ENCODE assay signal across 8 mouse cellular contexts in genomic region chr8:85298600-85299433, GRCm38 (mm10). TPM values are rescaled to one million over a fixed set of nuclear protein-coding genes. Genes with fewer than 3 reads are reported as not detected.
DNase-seq lines count a peak whose midpoint lies in the region; ATAC-seq and TF ChIP-seq lines count a peak whose summit lies in the region.

No protein-coding gene starts in this region.

- in situ Hi-C loops in Patski (cut with MboI; ENCODE audit: low pct_unique_long_range_greater_than_20kb) = no loop called here

- DNase-seq in kidney, adult 2 months = peak; percentile 12
- DNase-seq in kidney, postnatal 14 days = no peak
- no peak for DNase-seq in Patski (ENCODE audit: low read depth, low spot score)
- DNase-seq in urinary bladder, postnatal 4 days (ENCODE audit: low spot score in 2 of 2) = no peak

- under 1% methylated on average over 53 of the region's 53 CpGs for WGBS in kidney, adult 2 months
- under 1% methylated on average over 53 of the region's 53 CpGs for WGBS in forebrain, embryonic 13.5 days
- WGBS in intestine, embryonic 16.5 days = under 1% methylated on average over 51 of the region's 53 CpGs
- WGBS in liver, embryonic 16.5 days (ENCODE audit: insufficient replicate concordance) = under 1% methylated on average over 53 of the region's 53 CpGs
- under 1% methylated on average over 53 of the region's 53 CpGs for WGBS in neural tube, embryonic 15.5 days

- TF ChIP-seq POLR2A in kidney, adult 2 months (IDR thresholded peaks at IDR 0.05; ENCODE audit: low read depth, low read length) = no peak

- POLR2A ChIA-PET in Patski (lab: Charles Lee) = interaction anchor here (1.2 kb wide), 1 partner anchor 216 kb away, joined by 3 read pairs; the partner anchor contains the start of gene Man2b1

- H3K27ac ChIP-seq in kidney, adult 2 months (ENCODE audit: insufficient read depth, low read depth, low read length) = peak overlapping the region; percentile 53; the same call in 1 of the 2 replicates
- H3K27ac ChIP-seq in forebrain, embryonic 13.5 days = peak overlapping the region; percentile 98
- H3K27ac ChIP-seq in intestine, embryonic 16.5 days (ENCODE audit: low read length) = peak overlapping the region; percentile 97
- peak overlapping the region; percentile 95 for H3K27ac ChIP-seq in liver, embryonic 16.5 days (ENCODE audit: low read length)
- H3K27ac ChIP-seq in neural tube, embryonic 15.5 days (replicated peaks) = peak overlapping the region; percentile 100

- H3K9me3 ChIP-seq in forebrain, embryonic 13.5 days (replicated peaks) = no peaks in the 10 kb centered on the region
- H3K9me3 ChIP-seq in intestine, embryonic 16.5 days (ENCODE audit: control insufficient read depth, low read length) = no peaks in the 10 kb centered on the region
- no peaks in the 10 kb centered on the region for H3K9me3 ChIP-seq in liver, embryonic 16.5 days (replicated peaks; ENCODE audit: control insufficient read depth, low read length)
- H3K9me3 ChIP-seq in neural tube, embryonic 15.5 days (replicated peaks) = no peaks in the 10 kb centered on the region

- TF ChIP-seq CTCF in kidney, adult 2 months (conservative IDR thresholded peaks at IDR 0.05; ENCODE audit: insufficient read depth, insufficient read length, low read depth, low read length) = no peak
- no peak for TF ChIP-seq CTCF in Patski (IDR thresholded peaks at IDR 0.05)

- CTCF ChIA-PET in Patski (lab: Charles Lee) = no interaction called here

- ATAC-seq in Patski = peak; percentile 40
- no peak for ATAC-seq in forebrain, embryonic 13.5 days
- peak; percentile 53 for ATAC-seq in intestine, embryonic 16.5 days
- peak; percentile 19 for ATAC-seq in liver, embryonic 16.5 days (ENCODE audit: low read depth)
- ATAC-seq in neural tube, embryonic 15.5 days (ENCODE audit: low FRiP score) = peak; percentile 33

- peak overlapping the region; percentile 88 for H3K4me2 ChIP-seq in forebrain, embryonic 13.5 days
- peak overlapping the region; percentile 80 for H3K4me2 ChIP-seq in intestine, embryonic 16.5 days (ENCODE audit: low read depth, low read length)
- peak overlapping the region; percentile 86 for H3K4me2 ChIP-seq in liver, embryonic 16.5 days (ENCODE audit: low read depth, low read length)
- peak overlapping the region; percentile 71 for H3K4me2 ChIP-seq in neural tube, embryonic 15.5 days

- H3K27me3 ChIP-seq in kidney, adult 2 months (replicated peaks; ENCODE audit: control insufficient read depth, insufficient read depth, low read length) = no peaks in the 10 kb centered on the region
- H3K27me3 ChIP-seq in Patski = no peaks in the 10 kb centered on the region
- H3K27me3 ChIP-seq in forebrain, embryonic 13.5 days = no peaks in the 10 kb centered on the region
- no peaks in the 10 kb centered on the region for H3K27me3 ChIP-seq in intestine, embryonic 16.5 days (replicated peaks; ENCODE audit: control insufficient read depth, insufficient read depth, low read length)
- no peaks in the 10 kb centered on the region for H3K27me3 ChIP-seq in liver, embryonic 16.5 days (ENCODE audit: control insufficient read depth, insufficient read depth, low read depth, low read length)
- H3K27me3 ChIP-seq in neural tube, embryonic 15.5 days (replicated peaks) = no peaks in the 10 kb centered on the region

- peak overlapping the region; percentile 71 for H3K4me3 ChIP-seq in kidney, adult 2 months (ENCODE audit: insufficient read depth, low read depth, low read length)
- peak overlapping the region; percentile 81 for H3K4me3 ChIP-seq in forebrain, embryonic 13.5 days
- peak overlapping the region; percentile 96 for H3K4me3 ChIP-seq in intestine, embryonic 16.5 days (ENCODE audit: low read length)
- peak overlapping the region; percentile 100 for H3K4me3 ChIP-seq in liver, embryonic 16.5 days (ENCODE audit: low read depth, low read length)
- peak overlapping the region; percentile 94 for H3K4me3 ChIP-seq in neural tube, embryonic 15.5 days (replicated peaks)

- H3K4me1 ChIP-seq in kidney, adult 2 months (ENCODE audit: control insufficient read depth, insufficient read depth, low read length) = peaks cover 7% of the 10 kb centered on the region; the same call in 1 of the 2 replicates
- H3K4me1 ChIP-seq in forebrain, embryonic 13.5 days = peaks cover 43% of the 10 kb centered on the region
- peaks cover 19% of the 10 kb centered on the region for H3K4me1 ChIP-seq in intestine, embryonic 16.5 days (ENCODE audit: control insufficient read depth, insufficient read depth, low read length)
- H3K4me1 ChIP-seq in liver, embryonic 16.5 days (ENCODE audit: control insufficient read depth, low read depth, low read length) = peaks cover 21% of the 10 kb centered on the region
- peaks cover 32% of the 10 kb centered on the region for H3K4me1 ChIP-seq in neural tube, embryonic 15.5 days

- H3K36me3 ChIP-seq in kidney, adult 2 months (ENCODE audit: control insufficient read depth, insufficient read depth, low read length) = no peaks in the 10 kb centered on the region
- H3K36me3 ChIP-seq in forebrain, embryonic 13.5 days (ENCODE audit: poor library complexity, severe bottlenecking) = peaks cover 15% of the 10 kb centered on the region
- peaks cover 8% of the 10 kb centered on the region; the same call in 1 of the 2 replicates for H3K36me3 ChIP-seq in intestine, embryonic 16.5 days (ENCODE audit: control insufficient read depth, insufficient read depth, low read length)
- peaks cover 18% of the 10 kb centered on the region for H3K36me3 ChIP-seq in liver, embryonic 16.5 days (ENCODE audit: control insufficient read depth, insufficient read depth)
- peaks cover 8% of the 10 kb centered on the region for H3K36me3 ChIP-seq in neural tube, embryonic 15.5 days

- H3K9ac ChIP-seq in forebrain, embryonic 13.5 days = peak overlapping the region; percentile 87
- H3K9ac ChIP-seq in intestine, embryonic 16.5 days (ENCODE audit: low read depth, low read length) = peak overlapping the region; percentile 98
- H3K9ac ChIP-seq in liver, embryonic 16.5 days (ENCODE audit: low read depth, low read length) = peak overlapping the region; percentile 96
- peak overlapping the region; percentile 92 for H3K9ac ChIP-seq in neural tube, embryonic 15.5 days (replicated peaks)

RNA-seq across cellular contexts. Expression of gene Orc6, which starts 0.6 kb away (rescaled TPM):
- 6.9 and 9.9 TPM in 2 replicates for polyA plus RNA-seq in kidney, adult 2 months (2012; rRNA removed)
- 52.7 TPM for polyA plus RNA-seq in Patski (2021)
- polyA plus RNA-seq in forebrain, embryonic 13.5 days (2015; fragmentation: Nextera tagmentation; extraction: Ambion mirVana) = 109 and 115 TPM in 2 replicates
- 70.5 and 84.6 TPM in 2 replicates for polyA plus RNA-seq in intestine, embryonic 16.5 days (2015; fragmentation: Nextera tagmentation; extraction: Ambion mirVana)
- 68.3 and 78.3 TPM in 2 replicates for polyA plus RNA-seq in liver, embryonic 16.5 days (2015; fragmentation: Nextera tagmentation; extraction: Ambion mirVana)
- 69.5 and 75.7 TPM in 2 replicates for polyA plus RNA-seq in neural tube, embryonic 15.5 days (2015; fragmentation: Nextera tagmentation; extraction: Ambion mirVana)

RNA-seq across cellular contexts. Expression of gene Vps35, which starts 0.8 kb away (rescaled TPM):
- 26.0 and 33.3 TPM in 2 replicates for polyA plus RNA-seq in kidney, adult 2 months (2012; rRNA removed)
- polyA plus RNA-seq in Patski (2021) = 163 TPM
- 161 and 165 TPM in 2 replicates for polyA plus RNA-seq in forebrain, embryonic 13.5 days (2015; fragmentation: Nextera tagmentation; extraction: Ambion mirVana)
- polyA plus RNA-seq in intestine, embryonic 16.5 days (2015; fragmentation: Nextera tagmentation; extraction: Ambion mirVana) = 196 and 202 TPM in 2 replicates
- polyA plus RNA-seq in liver, embryonic 16.5 days (2015; fragmentation: Nextera tagmentation; extraction: Ambion mirVana) = 88.1 and 93.8 TPM in 2 replicates
- polyA plus RNA-seq in neural tube, embryonic 15.5 days (2015; fragmentation: Nextera tagmentation; extraction: Ambion mirVana) = 171 and 178 TPM in 2 replicates
